Mouse (Mus musculus) thymus, adult 2 months (tissue): ENCODE measurements around the gene Glt1d1. TPM values are rescaled to one million over a fixed set of nuclear protein-coding genes. Genes with fewer than 3 reads are reported as not detected.

Experiments used
- DNase-seq: peaks from one replicate; pipeline ENCODE4 v3.0.0; 2021
- H3K27ac ChIP-seq: fragments of 200-500 bp; 2 replicates; pipeline ENCODE4 v1.5.1; 2012; ENCODE audit warnings: low read length, control low read depth; ENCODE audit not compliant: control insufficient read depth, insufficient read depth
- H3K27me3 ChIP-seq: fragments of 200-500 bp; 2 replicates; pipeline ENCODE4 v1.6.1; 2012; ENCODE audit warnings: mild to moderate bottlenecking, low read length, moderate library complexity, mixed read lengths; ENCODE audit not compliant: control insufficient read depth, insufficient read depth
- H3K36me3 ChIP-seq: fragments of 200-500 bp; 2 replicates; pipeline ENCODE4 v1.6.1; 2012; ENCODE audit warnings: mild to moderate bottlenecking, low read length, moderate library complexity; ENCODE audit not compliant: control insufficient read depth, insufficient read depth
- H3K4me1 ChIP-seq: fragments of 200-500 bp; replicated peaks from 2 replicates; pipeline ENCODE4 v1.6.1; 2012; ENCODE audit warnings: low read length; ENCODE audit not compliant: control insufficient read depth, insufficient read depth
- H3K4me3 ChIP-seq: fragments of 200-500 bp; 2 replicates; pipeline ENCODE4 v1.5.1; 2012; ENCODE audit warnings: mild to moderate bottlenecking, low read length, control low read depth, moderate library complexity; ENCODE audit not compliant: control insufficient read depth, insufficient read depth
- CTCF ChIP-seq: fragments of 200-500 bp; IDR thresholded peaks from 2 replicates; pipeline ENCODE4 v1.5.1; 2012; ENCODE audit warnings: mild to moderate bottlenecking, control low read depth, low read length, moderate library complexity, borderline replicate concordance; ENCODE audit not compliant: control insufficient read depth, poor library complexity, insufficient read depth; ENCODE audit errors: extremely low read depth
- POLR2A ChIP-seq: fragments of 200-500 bp; IDR thresholded peaks from 2 replicates; pipeline ENCODE4 v1.6.1; 2012; ENCODE audit warnings: mild to moderate bottlenecking, low read length, control low read depth, moderate library complexity; ENCODE audit not compliant: control insufficient read depth, poor library complexity, insufficient read depth; ENCODE audit errors: extremely low read depth
- WGBS: fragments of 180-500 bp; shearing (Covaris S2); methylation state at CpG from one replicate; pipeline ENCODE4 v1.1.7; 2018; 5-methylcytosine and 5-hydroxymethylcytosine counted together
- polyA plus RNA-seq: library from polyadenylated mRNA; depleted of rRNA; stranded (reverse); fragments of >200 nt; gene quantifications from 2 replicates; pipeline ENCODE4 v1.2.3, GENCODE M21; 2012

The Glt1d1 gene
- polyA plus RNA-seq, 1 experiment, result 0.51 TPM

DNA sequence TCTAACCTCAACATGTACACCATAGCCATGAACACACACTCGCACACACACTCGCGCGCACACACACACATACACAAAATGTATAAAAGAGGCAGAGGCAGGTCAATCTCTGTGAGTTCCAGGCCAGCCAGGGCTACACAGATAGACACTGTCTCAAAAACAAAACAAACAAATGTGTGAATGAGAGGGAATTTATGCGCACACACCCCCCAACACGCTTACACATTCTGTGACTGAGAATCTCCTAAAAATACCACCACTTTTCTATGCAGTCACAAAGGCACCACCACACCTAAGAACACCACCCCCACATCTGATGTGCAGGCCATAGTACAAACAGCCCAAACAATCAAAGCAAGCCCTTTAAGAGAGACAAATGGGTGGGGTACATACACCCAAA, 19.7 kb upstream of the Glt1d1 start:
- H3K4me1 ChIP-seq, result peaks cover 17% of the 10 kb centered on the region
- no peaks in the 10 kb centered on the region for H3K27me3 ChIP-seq
- H3K36me3 ChIP-seq, result peaks cover 6% of the 10 kb centered on the region
- no peak overlapping the region for H3K4me3 ChIP-seq
- H3K27ac ChIP-seq, result no peak overlapping the region
- 98% methylated on average over 6 of the region's 6 CpGs for WGBS
- no peak for DNase-seq
- TF ChIP-seq POLR2A (no peak), CTCF (no peak)

DNA sequence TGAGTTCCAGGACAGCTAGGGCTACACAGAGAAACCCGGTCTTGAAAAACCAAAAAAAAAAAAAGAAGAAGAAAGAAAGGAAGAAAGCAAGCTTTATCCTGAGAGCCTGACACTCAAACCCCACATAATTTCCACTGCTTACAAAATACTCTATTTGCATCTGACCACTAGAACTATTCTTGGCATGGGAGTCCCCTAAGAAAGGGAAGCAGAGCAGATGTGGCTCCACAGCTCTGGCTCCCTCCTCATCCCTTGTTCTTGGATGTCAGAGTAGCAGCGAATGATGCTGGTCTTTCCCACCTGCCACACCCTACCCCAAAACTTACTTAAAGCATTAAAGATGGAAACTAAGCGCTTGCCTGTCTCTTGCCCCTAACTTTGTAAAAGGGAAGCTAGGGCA, 16.6 kb upstream of the Glt1d1 start:
- Histone ChIP-seq H3K4me1 (peaks cover 19% of the 10 kb centered on the region), H3K27ac (no peak overlapping the region), H3K4me3 (no peak overlapping the region), H3K27me3 (no peaks in the 10 kb centered on the region), H3K36me3 (no peaks in the 10 kb centered on the region)
- DNase-seq, result no peak
- TF ChIP-seq POLR2A (no peak), CTCF (no peak)
- 22% methylated on average over 3 of the region's 3 CpGs for WGBS

DNA sequence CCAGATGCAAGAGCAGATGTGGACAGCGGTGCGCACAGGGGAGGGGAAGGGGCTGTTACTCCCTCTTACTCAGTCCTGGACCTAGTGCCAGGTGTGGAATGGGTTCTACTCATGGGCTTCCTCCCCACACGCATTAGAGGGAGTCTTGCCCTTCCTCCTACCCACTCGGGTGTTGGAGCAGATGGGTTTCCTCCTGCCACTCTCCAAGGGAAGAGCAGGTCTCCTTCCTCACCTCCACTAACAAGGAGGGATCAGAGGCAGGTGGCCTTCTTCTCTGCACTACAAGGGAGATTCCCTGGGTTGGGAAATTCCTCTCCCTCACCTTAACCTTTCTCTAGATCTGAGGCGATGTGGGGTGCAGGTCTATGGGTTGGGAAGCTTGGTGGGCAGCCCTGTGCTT, 15.9 kb upstream of the Glt1d1 start:
- TF ChIP-seq CTCF, result no peak
- TF ChIP-seq POLR2A, result no peak
- no peak for DNase-seq
- Histone ChIP-seq H3K4me3 (peak overlapping the region; percentile 91), H3K4me1 (peaks cover 16% of the 10 kb centered on the region), H3K27ac (no peak overlapping the region), H3K27me3 (no peaks in the 10 kb centered on the region), H3K36me3 (no peaks in the 10 kb centered on the region)
- WGBS, result 13% methylated on average over 5 of the region's 5 CpGs

DNA sequence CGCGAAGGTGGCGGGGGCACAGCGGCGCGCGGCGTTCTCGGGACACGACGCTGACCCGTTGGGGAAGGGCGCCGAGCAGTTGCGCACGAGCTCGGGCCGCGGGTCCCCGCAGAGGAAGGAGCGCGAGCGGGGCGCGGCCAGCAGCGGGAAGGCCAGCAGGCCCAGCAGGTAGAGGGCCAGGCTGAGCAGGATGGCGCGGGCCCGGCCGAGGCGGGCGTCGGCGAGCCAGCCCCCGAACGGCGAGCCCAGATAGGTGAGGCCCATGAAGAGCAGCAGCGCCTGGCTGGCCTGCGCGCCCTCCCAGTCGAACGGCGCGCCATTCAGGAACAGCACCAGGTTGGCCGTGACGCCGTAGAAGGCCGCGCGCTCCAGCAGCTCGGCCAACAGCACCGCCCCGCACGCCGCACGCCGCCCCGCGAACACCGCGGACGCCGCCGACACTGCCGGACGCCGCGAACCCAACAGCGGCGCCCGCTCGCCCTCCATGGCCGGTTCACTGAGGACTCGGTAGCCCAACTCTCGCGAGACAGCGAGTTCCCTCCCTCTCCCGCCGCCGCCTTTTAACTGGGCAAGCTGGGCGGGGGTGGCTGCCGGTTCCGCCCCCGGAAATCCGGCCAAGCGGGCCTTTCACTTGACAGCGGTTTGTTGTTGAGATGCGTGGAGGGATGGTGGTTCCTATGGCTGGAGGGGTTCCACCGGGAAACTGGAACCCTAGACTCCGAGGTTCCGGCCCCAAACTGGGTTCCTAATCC, 15.0 kb upstream of the Glt1d1 start:
- Histone ChIP-seq H3K4me1 (peaks cover 16% of the 10 kb centered on the region), H3K27me3 (no peaks in the 10 kb centered on the region), H3K4me3 (peak overlapping the region; percentile 91), H3K27ac (no peak overlapping the region), H3K36me3 (no peaks in the 10 kb centered on the region)
- TF ChIP-seq POLR2A (peak; percentile 89), CTCF (no peak)
- WGBS, result under 1% methylated on average over 91 of the region's 91 CpGs
- peak; percentile 93 for DNase-seq

DNA sequence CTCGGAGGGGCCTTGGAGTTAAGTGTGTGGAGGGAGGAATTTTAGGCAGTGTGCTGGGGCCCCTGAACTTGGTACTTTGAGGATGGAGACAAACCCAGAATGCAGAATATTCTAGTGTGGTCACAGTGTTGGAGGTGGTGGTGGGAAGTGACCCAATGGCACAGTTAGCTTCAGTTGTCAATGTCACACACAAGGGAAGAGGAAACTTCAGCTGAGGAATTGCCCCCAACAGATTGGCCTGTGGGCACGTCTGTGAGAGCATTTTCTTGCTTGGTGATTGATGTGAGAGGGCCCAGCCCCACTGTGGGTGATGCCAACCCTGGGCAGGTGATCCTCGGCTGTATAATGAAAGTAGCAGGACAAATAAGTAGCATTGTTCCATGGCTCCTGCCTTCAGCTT, 13.2 kb upstream of the Glt1d1 start:
- TF ChIP-seq CTCF (no peak), POLR2A (no peak)
- no peak for DNase-seq
- WGBS, result 88% methylated on average over 3 of the region's 3 CpGs

DNA sequence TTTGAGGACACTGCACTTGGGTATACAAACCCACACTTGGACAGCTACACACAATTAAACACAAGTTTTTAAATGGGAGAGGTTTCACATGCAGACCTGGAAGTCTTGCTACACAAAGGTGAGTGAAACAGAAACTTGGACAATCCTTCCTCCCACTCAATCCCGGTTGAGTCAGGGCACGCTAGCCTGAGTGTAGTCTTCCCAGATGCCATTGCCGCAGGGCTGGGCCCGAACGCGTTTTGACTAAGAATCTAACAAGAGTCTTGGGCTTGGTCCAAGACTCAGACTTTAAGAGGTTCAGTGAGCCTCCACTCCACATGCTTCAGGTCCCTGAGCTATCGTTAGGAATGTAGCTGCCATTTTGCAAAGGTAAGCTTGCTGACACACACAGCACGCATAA, 11.7 kb upstream of the Glt1d1 start:
- WGBS, result 89% methylated on average over 8 of the region's 8 CpGs
- Histone ChIP-seq H3K4me1 (peaks cover 12% of the 10 kb centered on the region), H3K27me3 (no peaks in the 10 kb centered on the region), H3K27ac (no peak overlapping the region), H3K4me3 (no peak overlapping the region), H3K36me3 (no peaks in the 10 kb centered on the region)
- TF ChIP-seq POLR2A, result no peak
- TF ChIP-seq CTCF, result no peak
- no peak for DNase-seq

More for the DNA sequence above, 13.2 kb upstream of the Glt1d1 start:
- no peaks in the 10 kb centered on the region for H3K36me3 ChIP-seq
- H3K27me3 ChIP-seq, result no peaks in the 10 kb centered on the region
- no peak overlapping the region for H3K4me3 ChIP-seq
- peaks cover 16% of the 10 kb centered on the region for H3K4me1 ChIP-seq
- no peak overlapping the region for H3K27ac ChIP-seq

DNA sequence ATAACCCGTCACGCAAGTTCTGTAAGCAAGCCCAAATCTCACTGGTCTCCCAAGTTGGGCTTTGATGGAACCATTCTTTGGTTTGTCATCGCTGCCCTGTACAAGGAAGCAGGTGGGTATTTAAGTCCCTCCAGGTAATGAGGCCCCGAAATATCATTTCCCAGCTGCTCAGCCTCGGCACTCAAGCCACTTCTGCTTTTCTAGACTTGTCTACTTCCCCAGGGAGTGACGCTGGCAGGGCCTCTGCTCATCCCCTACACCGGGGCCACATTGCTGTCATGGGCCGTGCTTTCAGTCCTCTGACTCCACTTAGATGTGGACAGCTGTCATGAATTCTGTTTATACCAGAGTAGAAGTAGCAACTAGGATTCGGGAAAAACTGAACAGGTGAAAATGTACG, 11.0 kb upstream of the Glt1d1 start:
- Histone ChIP-seq H3K27ac (no peak overlapping the region), H3K36me3 (no peaks in the 10 kb centered on the region), H3K4me3 (no peak overlapping the region), H3K4me1 (peaks cover 6% of the 10 kb centered on the region), H3K27me3 (no peaks in the 10 kb centered on the region)
- TF ChIP-seq POLR2A (no peak), CTCF (no peak)
- DNase-seq, result no peak
- WGBS, result 22% methylated on average over 10 of the region's 10 CpGs
